Mouse (Mus musculus) limb, embryonic 13.5 days (tissue): ENCODE measurements around the gene Mllt6. TPM values are rescaled to one million over a fixed set of nuclear protein-coding genes. Genes with fewer than 3 reads are reported as not detected.

ENCODE experiments used
- ATAC-seq: fragments of 200-750 bp; cut with Nextera tagmentation; 2 replicates; pipeline ENCODE4 v1.8.0; 2017; ENCODE audit warnings: low read depth, moderate number of reproducible peaks, moderate TSS enrichment; ENCODE audit not compliant: low FRiP score
- H3K27ac ChIP-seq: fragments of 300-500 bp; sonication (generic); 2 replicates; pipeline ENCODE4 v1.5.1; 2015; ENCODE audit warnings: inconsistent platforms, mild to moderate bottlenecking, moderate library complexity
- H3K27me3 ChIP-seq: fragments of 300-500 bp; sonication (generic); 2 replicates; pipeline ENCODE4 v1.6.1; 2015; ENCODE audit warnings: mild to moderate bottlenecking, inconsistent platforms
- H3K36me3 ChIP-seq: fragments of 300-500 bp; sonication (generic); 2 replicates; pipeline ENCODE4 v1.6.1; 2015; ENCODE audit warnings: inconsistent platforms, mild to moderate bottlenecking, moderate library complexity
- H3K4me1 ChIP-seq: fragments of 300-500 bp; sonication (generic); 2 replicates; pipeline ENCODE4 v1.6.1; 2015; ENCODE audit warnings: inconsistent platforms
- H3K4me2 ChIP-seq: fragments of 300-500 bp; sonication (generic); replicated peaks from 2 replicates; pipeline ENCODE4 v1.6.1; 2015; ENCODE audit warnings: inconsistent platforms, mild to moderate bottlenecking, moderate library complexity
- H3K4me3 ChIP-seq: fragments of 300-500 bp; sonication (generic); 2 replicates; pipeline ENCODE4 v1.5.1; 2015; ENCODE audit warnings: moderate library complexity, mild to moderate bottlenecking, inconsistent platforms
- H3K9ac ChIP-seq: fragments of 300-500 bp; sonication (generic); 2 replicates; pipeline ENCODE4 v1.6.1; 2015; ENCODE audit warnings: mild to moderate bottlenecking, inconsistent platforms
- H3K9me3 ChIP-seq: fragments of 300-500 bp; sonication (generic); 2 replicates; pipeline ENCODE4 v1.6.1; 2016; ENCODE audit warnings: inconsistent platforms
- WGBS: fragments of 180-500 bp; shearing (Covaris S2); methylation state at CpG from one replicate; pipeline ENCODE4 v1.1.7; 2015; 5-methylcytosine and 5-hydroxymethylcytosine counted together
- polyA plus RNA-seq: library from polyadenylated mRNA; unstranded; fragments of >200 nt; fragmentation: Nextera tagmentation; extraction: Ambion mirVana; gene quantifications from 2 replicates; pipeline ENCODE4 v1.2.1, GENCODE M21; 2015

Gene Mllt6
- 2.9 and 3.3 TPM in 2 replicates for polyA plus RNA-seq

DNA sequence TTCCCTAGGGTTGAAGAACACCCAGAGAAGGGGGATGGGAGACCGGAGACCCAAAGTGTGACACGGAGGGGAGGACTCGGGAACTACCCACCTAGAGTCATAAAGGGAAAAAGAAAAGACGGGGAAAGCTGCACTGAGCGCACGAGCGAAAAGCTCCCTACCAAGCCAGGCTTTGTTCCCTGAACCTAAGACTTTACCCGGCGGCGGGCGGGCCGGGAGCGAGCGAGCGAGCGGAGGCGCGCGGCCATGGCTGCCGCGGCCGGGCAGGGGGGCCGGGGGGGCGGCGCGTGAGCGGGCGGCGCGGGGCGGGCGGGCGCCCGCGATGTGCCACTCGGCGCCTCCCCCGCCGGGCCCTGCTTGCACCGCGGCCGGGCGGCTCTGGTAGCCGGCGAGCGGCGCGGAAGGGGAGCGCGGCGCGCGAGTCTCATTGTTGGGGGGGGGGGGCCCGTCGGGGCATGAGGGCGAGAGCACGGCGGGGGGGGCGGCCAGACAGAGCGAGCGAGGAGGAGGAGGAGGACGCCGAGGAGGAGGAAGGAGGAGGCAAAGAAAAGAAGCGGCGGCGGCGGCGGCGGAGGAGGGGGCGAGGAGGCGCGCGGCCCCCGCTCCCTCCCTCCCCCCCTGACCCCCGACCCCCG lies at the start of gene Mllt6:
Mllt6 (plus strand) TSS at position 522 of the 635 bp plus-strand sequence.
- Histone ChIP-seq H3K27ac (peak within 1 kb of the TSS; percentile 85), H3K4me2 (peak within 1 kb of the TSS; percentile 92), H3K36me3 (peaks cover 27% of the 10 kb centered on the region), H3K27me3 (peaks cover 21% of the 10 kb centered on the region), H3K9ac (peak within 1 kb of the TSS; percentile 87), H3K9me3 (no peaks in the 10 kb centered on the region), H3K4me1 (peaks cover 48% of the 10 kb centered on the region), H3K4me3 (peak within 1 kb of the TSS; percentile 90)
- peak; percentile 44; the same call in 1 of the 2 replicates for ATAC-seq
- under 1% methylated on average over 28 of the region's 76 CpGs for WGBS

DNA sequence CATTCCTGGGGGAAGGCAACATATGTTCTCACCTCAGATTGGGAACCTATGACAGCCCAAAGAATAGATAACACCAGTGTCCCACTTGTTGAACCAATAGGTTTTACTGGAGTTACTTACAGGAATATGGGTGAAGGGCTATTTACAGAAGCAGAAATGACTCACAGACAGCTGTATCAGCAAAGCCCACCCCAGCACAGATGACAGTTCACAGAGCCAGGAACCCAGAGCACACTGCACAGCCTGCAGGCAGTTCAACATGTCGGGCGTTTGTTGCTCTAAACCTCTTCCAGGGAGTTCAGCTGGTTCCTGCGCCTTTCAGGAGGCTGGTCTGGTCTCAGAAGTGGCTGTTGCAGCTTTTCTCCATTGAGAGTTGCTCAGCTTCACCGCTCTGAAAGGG lies 47.9 kb upstream of the Mllt6 start:
- H3K4me2 ChIP-seq, result no peak overlapping the region
- H3K27ac ChIP-seq, result no peak overlapping the region
- H3K9ac ChIP-seq, result no peak overlapping the region
- no peaks in the 10 kb centered on the region for H3K36me3 ChIP-seq
- WGBS, result 77% methylated on average over 4 of the region's 4 CpGs
- ATAC-seq, result no peak
- H3K9me3 ChIP-seq, result no peaks in the 10 kb centered on the region
- H3K27me3 ChIP-seq, result peaks cover 49% of the 10 kb centered on the region
- no peaks in the 10 kb centered on the region for H3K4me1 ChIP-seq
- H3K4me3 ChIP-seq, result no peak overlapping the region

DNA sequence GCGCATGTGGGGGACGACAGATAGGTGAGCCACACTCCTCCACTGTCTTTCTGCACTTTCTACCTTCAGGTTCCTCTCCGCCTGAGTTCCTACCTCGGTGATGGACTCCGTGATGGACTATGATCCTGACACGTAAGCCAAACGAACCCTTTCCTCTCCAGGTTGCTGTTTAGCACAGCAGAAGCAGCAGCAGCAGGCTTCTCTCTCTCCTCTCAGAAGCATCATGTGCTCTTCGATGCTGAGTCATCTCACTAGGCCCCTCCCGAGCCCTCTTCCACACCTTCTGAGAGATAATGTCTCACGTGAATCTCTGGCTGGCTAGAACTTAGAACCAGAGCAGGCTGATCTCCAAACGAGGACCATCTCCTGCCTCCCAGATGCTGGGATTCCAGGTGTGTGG lies 44.8 kb upstream of the Mllt6 start:
- no peak for ATAC-seq
- Histone ChIP-seq H3K4me3 (no peak overlapping the region), H3K9me3 (no peaks in the 10 kb centered on the region), H3K36me3 (no peaks in the 10 kb centered on the region), H3K27ac (no peak overlapping the region), H3K27me3 (peaks cover 53% of the 10 kb centered on the region), H3K9ac (no peak overlapping the region), H3K4me1 (no peaks in the 10 kb centered on the region), H3K4me2 (no peak overlapping the region)
- WGBS, result 39% methylated on average over 11 of the region's 11 CpGs

DNA sequence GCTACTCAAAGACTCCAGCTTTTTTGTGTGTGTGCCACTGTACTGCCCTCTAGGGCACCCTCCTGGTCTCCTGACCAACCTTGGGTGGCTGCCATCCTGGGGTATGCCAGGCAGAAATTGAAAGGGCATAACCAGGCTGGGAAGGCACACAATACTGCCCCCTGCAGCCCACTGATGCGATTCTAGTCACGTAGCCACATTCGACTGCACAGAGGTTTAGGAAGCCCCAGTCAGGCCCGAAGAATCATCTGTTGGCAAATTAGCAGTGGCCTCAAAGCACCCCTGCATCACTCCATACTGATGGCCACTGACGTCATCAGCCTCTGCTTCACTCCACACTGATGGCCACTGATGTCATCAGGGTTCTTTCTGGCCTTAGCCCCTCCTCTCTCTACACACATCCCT lies 43.8 kb upstream of the Mllt6 start:
- Histone ChIP-seq H3K4me3 (no peak overlapping the region), H3K4me2 (no peak overlapping the region), H3K27ac (no peak overlapping the region), H3K36me3 (no peaks in the 10 kb centered on the region), H3K27me3 (peaks cover 63% of the 10 kb centered on the region), H3K4me1 (no peaks in the 10 kb centered on the region), H3K9me3 (no peaks in the 10 kb centered on the region), H3K9ac (no peak overlapping the region)
- no peak for ATAC-seq
- 55% methylated on average over 5 of the region's 5 CpGs for WGBS

DNA sequence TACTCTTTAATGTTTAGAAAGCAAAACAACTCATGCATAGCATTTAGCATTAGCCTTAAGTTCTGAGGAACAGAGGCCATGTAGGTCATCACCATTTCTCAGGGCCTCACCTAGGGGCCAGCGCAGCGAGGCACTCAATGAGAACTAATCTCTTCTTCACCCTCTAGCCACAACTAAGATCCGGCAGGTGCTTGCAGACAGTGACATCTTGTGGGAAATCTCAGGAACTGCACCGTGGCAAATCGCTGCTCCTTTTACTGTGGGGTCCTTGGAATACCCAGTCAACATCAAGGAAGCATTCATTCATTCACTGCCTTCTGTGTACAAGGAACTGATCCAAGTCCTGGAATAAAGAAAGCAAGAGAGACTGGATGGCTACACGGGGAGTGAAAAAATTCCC lies 40.8 kb upstream of the Mllt6 start:
- Histone ChIP-seq H3K9ac (no peak overlapping the region), H3K9me3 (no peaks in the 10 kb centered on the region), H3K36me3 (no peaks in the 10 kb centered on the region), H3K4me3 (no peak overlapping the region), H3K27ac (no peak overlapping the region), H3K4me1 (peaks cover 14% of the 10 kb centered on the region), H3K4me2 (no peak overlapping the region), H3K27me3 (peaks cover 67% of the 10 kb centered on the region)
- no peak for ATAC-seq
- 3% methylated on average over 6 of the region's 6 CpGs for WGBS

DNA sequence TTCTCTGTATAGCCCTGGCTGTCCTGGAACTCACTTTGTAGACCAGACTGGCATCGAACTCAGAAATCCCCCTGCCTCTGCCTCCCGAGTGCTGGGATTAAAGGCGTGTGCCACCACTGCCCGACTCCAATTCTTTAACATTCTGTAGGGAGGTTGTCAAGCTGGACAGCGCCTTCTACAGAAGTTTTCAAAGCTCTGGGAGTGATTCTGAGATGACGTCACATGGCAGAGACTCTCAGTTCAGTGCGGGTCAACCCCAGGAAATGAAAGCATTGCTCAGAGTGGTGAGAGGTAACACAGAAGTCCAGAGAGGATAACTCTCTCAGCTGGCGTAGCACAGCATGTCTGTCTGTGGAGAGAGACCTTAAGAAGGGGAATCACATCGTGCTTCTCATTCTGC lies 40.0 kb upstream of the Mllt6 start:
- H3K36me3 ChIP-seq, result no peaks in the 10 kb centered on the region
- peaks cover 67% of the 10 kb centered on the region for H3K27me3 ChIP-seq

GRCm38 (mm10) chr11:97625551-97625950 lies 37.7 kb upstream of the Mllt6 start:
- Histone ChIP-seq H3K27ac (no peak overlapping the region), H3K4me1 (peaks cover 30% of the 10 kb centered on the region), H3K9ac (no peak overlapping the region), H3K36me3 (no peaks in the 10 kb centered on the region), H3K9me3 (no peaks in the 10 kb centered on the region), H3K27me3 (peaks cover 78% of the 10 kb centered on the region), H3K4me3 (no peak overlapping the region), H3K4me2 (no peak overlapping the region)
- ATAC-seq, result no peak
- 74% methylated on average over 5 of the region's 5 CpGs for WGBS

More for the DNA sequence above, 40.0 kb upstream of the Mllt6 start:
- Histone ChIP-seq H3K9ac (no peak overlapping the region), H3K27ac (no peak overlapping the region), H3K4me3 (no peak overlapping the region), H3K4me1 (peaks cover 21% of the 10 kb centered on the region), H3K4me2 (no peak overlapping the region), H3K9me3 (no peaks in the 10 kb centered on the region)
- no peak for ATAC-seq
- WGBS, result 59% methylated on average over 9 of the region's 9 CpGs

GRCm38 (mm10) chr11:97626431-97626830 lies 36.8 kb upstream of the Mllt6 start:
- Histone ChIP-seq H3K27ac (no peak overlapping the region), H3K36me3 (no peaks in the 10 kb centered on the region), H3K9ac (no peak overlapping the region), H3K4me2 (no peak overlapping the region), H3K9me3 (no peaks in the 10 kb centered on the region), H3K4me3 (no peak overlapping the region), H3K27me3 (peaks cover 86% of the 10 kb centered on the region), H3K4me1 (peaks cover 30% of the 10 kb centered on the region)
- no peak for ATAC-seq
- WGBS, result 7% methylated on average over 13 of the region's 13 CpGs

DNA sequence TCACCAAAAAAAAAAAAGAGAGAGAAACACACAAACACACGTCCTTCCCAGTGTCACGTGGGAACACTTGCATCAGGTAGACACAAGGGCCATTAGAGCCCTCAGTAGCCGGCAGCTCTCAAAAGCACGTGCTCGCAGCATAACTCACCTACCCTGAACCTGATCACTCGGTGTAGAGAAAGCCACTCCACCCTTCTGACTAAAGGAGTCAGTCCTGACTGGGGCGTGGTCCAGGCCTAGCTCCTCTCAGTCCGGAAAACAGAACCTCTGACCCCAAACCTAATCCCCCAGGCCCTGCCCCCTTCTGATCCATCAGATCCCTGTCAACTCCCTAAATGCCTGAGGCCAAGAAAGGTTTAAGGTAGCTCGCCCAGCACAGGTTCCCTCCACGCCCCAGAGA lies 36.4 kb upstream of the Mllt6 start:
- Histone ChIP-seq H3K4me2 (peak overlapping the region; percentile 84; the same call in 1 of the 2 replicates), H3K9ac (no peak overlapping the region), H3K36me3 (no peaks in the 10 kb centered on the region), H3K4me3 (peak overlapping the region; percentile 71; the same call in 1 of the 2 replicates), H3K27me3 (peaks cover 91% of the 10 kb centered on the region), H3K9me3 (no peaks in the 10 kb centered on the region), H3K4me1 (peaks cover 32% of the 10 kb centered on the region), H3K27ac (no peak overlapping the region)
- WGBS, result 9% methylated on average over 10 of the region's 10 CpGs
- no peak for ATAC-seq

DNA sequence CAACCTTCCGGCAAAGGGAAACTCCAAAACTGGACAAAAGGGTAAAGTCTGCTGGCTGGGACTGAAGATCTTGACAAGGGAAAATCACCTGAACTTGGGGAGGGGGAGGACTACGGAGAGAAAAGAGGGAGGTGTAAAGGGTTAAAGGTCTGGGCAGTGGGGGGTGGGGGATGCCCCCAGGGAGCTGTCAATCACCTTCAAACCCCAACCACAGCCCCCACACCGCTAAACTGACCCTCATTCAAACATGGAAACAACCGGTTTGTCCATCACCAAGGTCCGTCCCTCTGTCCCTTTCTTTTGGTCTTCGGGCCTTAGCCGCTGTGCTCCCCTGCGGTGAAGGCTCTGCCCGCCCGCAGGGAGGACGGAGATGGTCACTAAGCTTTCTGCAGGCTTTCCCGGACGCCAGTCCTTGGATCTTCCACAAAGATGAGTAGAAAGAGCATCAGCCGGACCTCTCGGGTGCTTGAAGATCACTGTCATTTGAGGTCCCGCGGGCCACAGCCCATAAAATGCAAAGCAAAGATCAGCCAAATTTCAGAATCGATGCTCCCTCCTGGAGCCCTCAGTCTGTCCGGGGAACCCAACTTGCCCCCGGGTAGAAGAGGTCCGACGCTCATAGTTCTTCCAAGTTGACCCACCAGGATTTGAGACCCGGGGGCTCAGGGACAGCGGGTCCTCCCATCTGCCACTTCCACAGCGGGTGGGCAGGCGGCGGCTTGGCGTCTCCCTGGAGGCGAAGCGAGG lies 35.5 kb upstream of the Mllt6 start:
- peak overlapping the region; percentile 84 for H3K4me2 ChIP-seq
- H3K4me1 ChIP-seq, result peaks cover 33% of the 10 kb centered on the region
- H3K27ac ChIP-seq, result no peak overlapping the region
- no peak for ATAC-seq
- H3K4me3 ChIP-seq, result peak overlapping the region; percentile 71
- no peaks in the 10 kb centered on the region for H3K36me3 ChIP-seq
- peaks cover 92% of the 10 kb centered on the region for H3K27me3 ChIP-seq
- H3K9ac ChIP-seq, result peak overlapping the region; percentile 82
- 5% methylated on average over 30 of the region's 30 CpGs for WGBS
- H3K9me3 ChIP-seq, result no peaks in the 10 kb centered on the region

DNA sequence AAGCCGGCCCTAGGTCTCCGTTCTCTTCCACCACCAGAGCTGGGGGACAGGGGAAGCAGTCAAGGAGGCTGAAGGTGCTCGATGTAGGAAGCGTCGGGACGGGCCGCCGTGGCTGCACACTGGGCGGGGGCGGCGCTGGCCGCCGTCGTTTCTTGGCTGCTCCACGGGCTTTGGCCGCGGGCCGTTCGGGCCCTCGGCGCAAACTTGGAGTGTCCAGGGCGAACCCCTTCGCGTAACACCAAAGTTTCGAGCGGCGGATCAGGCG lies 35.0 kb upstream of the Mllt6 start:
- Histone ChIP-seq H3K4me2 (peak overlapping the region; percentile 84), H3K9ac (peak overlapping the region; percentile 82), H3K4me1 (peaks cover 33% of the 10 kb centered on the region), H3K4me3 (peak overlapping the region; percentile 71), H3K27ac (no peak overlapping the region), H3K9me3 (no peaks in the 10 kb centered on the region), H3K27me3 (peaks cover 88% of the 10 kb centered on the region), H3K36me3 (no peaks in the 10 kb centered on the region)
- ATAC-seq, result no peak
- under 1% methylated on average over 28 of the region's 28 CpGs for WGBS

DNA sequence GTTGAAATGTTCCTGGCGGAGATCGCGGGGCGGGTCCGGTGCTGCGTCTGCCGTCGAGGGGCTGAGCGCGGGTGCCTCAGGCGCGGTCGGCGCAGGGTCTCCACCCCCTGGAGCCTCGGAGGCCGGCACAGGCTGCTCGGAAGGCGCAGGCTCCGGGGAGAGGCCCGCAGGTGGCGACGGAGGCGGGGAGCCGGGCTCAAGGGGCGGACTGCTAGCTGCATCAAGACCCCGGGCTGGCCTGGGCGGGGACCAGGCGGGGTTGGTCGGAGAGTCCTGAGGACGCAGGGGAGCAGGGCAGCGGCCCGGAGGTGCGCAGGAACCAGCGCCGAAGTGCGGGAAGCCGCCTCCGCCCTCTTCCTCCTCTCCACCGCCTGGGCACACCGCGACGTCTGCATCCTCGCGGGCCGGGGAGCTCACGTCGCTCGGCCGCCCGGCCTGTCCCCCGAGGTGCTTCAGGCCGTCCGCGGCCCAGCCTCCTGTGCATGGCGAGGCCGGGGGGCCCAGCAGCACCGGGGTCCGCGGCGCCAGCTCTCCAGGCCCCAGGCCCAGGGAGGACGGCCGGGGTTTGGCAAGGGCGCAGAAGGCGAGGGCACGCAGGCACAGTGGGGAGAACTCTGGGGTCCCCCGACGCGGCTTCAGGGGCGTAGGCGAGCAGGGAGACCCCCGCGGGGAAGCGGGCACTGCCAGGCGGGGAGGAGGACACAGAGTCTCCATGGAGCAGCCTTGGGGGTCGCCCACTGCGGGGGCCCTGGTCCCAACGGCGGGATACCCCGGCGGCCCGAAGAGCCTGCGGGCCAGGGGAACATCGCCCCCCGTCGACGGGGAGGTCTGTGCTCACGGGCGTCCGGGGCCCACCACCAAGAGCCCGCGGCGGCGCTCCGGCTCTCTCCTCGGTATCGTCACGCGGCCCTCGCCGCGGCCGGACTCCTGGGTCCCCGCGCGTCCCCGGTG lies 34.4 kb upstream of the Mllt6 start:
- Histone ChIP-seq H3K4me2 (peak overlapping the region; percentile 84), H3K4me3 (peak overlapping the region; percentile 71), H3K4me1 (peaks cover 33% of the 10 kb centered on the region), H3K9me3 (no peaks in the 10 kb centered on the region), H3K27ac (no peak overlapping the region), H3K36me3 (no peaks in the 10 kb centered on the region), H3K9ac (peak overlapping the region; percentile 82), H3K27me3 (peaks cover 81% of the 10 kb centered on the region)
- WGBS, result under 1% methylated on average over 72 of the region's 106 CpGs
- peak; percentile 24 for ATAC-seq
